Mouse (Mus musculus) ovary, adult 10 weeks (tissue): ENCODE results near the gene 1110017D15Rik. TPM values are rescaled to one million over a fixed set of nuclear protein-coding genes. Genes with fewer than 3 reads are reported as not detected.

Experiments used
- polyA plus RNA-seq: library from polyadenylated mRNA; stranded (reverse); fragments of 350-450 nt; fragmentation: Illumina TruSeq; extraction: RNeasy Lipid Tissue Mini Kit (QIAGEN cat#74804); gene quantifications from one replicate; pipeline ENCODE4 v1.2.3, GENCODE M21; 2014

1110017D15Rik gene
- 5.9 TPM for polyA plus RNA-seq

GRCm38 (mm10) chr4:41517233-41517632 is at the start of gene 1110017D15Rik:
1110017D15Rik (minus strand) TSS chr4:41517333.

GRCm38 (mm10) chr4:41502986-41503412 is 14.1 kb downstream of the 1110017D15Rik start, which contains the start of gene AI464131:
AI464131 (minus strand) TSS chr4:41503076.

GRCm38 (mm10) chr4:41464345-41465286 is 52.5 kb downstream of the 1110017D15Rik start, which contains the start of the genes Kif24 and Nudt2:
Kif24 (minus strand) TSS chr4:41464887.
Nudt2 (plus strand) TSS chr4:41465151.

Other genes starting within 250 kb of the 1110017D15Rik start
- gene Ubap2, start 242.2 kb downstream of the 1110017D15Rik start, polyA plus RNA-seq, result 109 TPM
- 47.9 TPM for gene Dcaf12, start 202.4 kb downstream of the 1110017D15Rik start, polyA plus RNA-seq
- gene Ubap1, start 168.3 kb downstream of the 1110017D15Rik start, polyA plus RNA-seq, result 50.9 TPM
- 4.3 TPM for gene Kif24, start 52.4 kb downstream of the 1110017D15Rik start, polyA plus RNA-seq
- 25.5 TPM for gene Nudt2, start 52.2 kb downstream of the 1110017D15Rik start, polyA plus RNA-seq
- 2.4 TPM for gene AI464131, start 14.3 kb downstream of the 1110017D15Rik start, polyA plus RNA-seq
- 1.6 TPM for gene Fam219a, start 52.2 kb upstream of the 1110017D15Rik start, polyA plus RNA-seq
- gene Dnaic1, start 52.4 kb upstream of the 1110017D15Rik start, polyA plus RNA-seq, result 0.68 TPM
- gene Enho, start 123.0 kb upstream of the 1110017D15Rik start, polyA plus RNA-seq, result not detected
- 0.71 TPM for gene Cntfr, start 179.8 kb upstream of the 1110017D15Rik start, polyA plus RNA-seq
- gene Il11ra1, start 182.7 kb upstream of the 1110017D15Rik start, polyA plus RNA-seq, result 15.1 TPM
- gene Rpp25l, start 196.2 kb upstream of the 1110017D15Rik start, polyA plus RNA-seq, result not detected
- 23.2 TPM for gene Dctn3, start 205.8 kb upstream of the 1110017D15Rik start, polyA plus RNA-seq
- not detected for gene Arid3c, start 213.8 kb upstream of the 1110017D15Rik start, polyA plus RNA-seq
- 0.40 TPM for gene Galt, start 237.9 kb upstream of the 1110017D15Rik start, polyA plus RNA-seq
- gene Sigmar1, start 238.8 kb upstream of the 1110017D15Rik start, polyA plus RNA-seq, result 34.3 TPM